Mouse (Mus musculus): ENCODE data around the gene Elane.

DNA sequence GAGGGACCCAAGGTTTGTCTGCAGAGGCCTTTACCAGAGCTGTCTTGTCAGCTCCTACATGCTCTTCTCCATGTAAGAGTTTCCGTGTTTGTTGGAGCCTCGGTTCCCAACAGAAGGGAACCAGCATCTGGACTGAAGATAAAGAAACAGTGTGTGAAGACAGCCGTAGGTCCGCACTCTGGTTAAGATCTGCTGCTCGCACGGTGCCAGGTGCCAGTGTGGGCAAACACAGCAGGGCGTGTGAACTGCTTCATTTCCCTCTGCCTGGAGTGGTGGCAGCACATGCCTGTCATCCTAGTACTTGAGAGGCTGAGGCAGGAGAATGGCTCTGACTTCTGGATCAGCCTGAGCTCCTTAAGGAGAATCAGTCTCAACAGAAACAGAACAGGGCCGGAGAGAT is 14.2 kb upstream of the Elane start:
- TF ChIP-seq CTCF (IDR thresholded peaks at IDR 0.05; ENCODE audit: control insufficient read depth, insufficient read depth, low read length) (no peak), POLR2A (IDR thresholded peaks at IDR 0.05; ENCODE audit: borderline replicate concordance, control insufficient read depth, low read depth, low read length) (no peak)
